Mouse (Mus musculus): ENCODE data around the gene Baz2a.

DNA sequence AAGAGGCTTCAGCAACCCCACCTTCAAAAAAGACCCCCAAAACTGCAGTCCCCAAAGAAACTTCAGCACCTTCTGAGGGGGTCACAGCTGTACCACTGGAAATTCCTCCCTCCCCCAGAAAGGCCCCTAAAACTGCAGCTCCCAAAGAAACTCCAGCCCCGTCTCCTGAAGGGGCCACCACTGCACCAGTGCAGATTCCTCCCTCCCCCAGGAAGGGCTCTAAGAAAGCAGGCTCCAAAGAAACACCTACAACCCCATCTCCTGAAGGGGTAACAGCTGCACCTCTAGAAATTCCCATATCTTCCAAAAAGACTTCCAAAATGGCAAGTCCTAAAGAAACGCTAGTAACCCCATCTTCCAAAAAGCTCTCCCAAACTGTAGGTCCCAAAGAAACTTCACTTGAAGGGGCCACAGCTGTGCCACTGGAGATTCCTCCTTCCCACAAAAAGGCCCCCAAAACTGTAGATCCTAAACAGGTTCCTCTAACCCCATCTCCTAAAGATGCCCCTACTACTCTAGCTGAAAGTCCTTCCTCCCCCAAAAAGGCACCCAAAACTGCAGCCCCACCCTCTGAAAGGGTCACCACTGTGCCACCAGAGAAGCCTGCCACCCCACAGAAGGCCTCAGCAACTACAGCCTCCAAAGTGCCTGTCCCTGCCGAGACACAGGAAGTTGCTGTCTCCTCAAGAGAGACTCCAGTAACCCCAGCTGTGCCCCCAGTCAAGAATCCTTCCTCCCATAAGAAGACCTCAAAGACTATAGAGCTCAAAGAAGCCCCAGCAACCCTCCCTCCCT, 48.1 kb upstream of the Baz2a start:
- no peak for TF ChIP-seq CTCF (conservative IDR thresholded peaks at IDR 0.05; ENCODE audit: low read length)
- TF ChIP-seq NANOG (IDR thresholded peaks at IDR 0.05; ENCODE audit: borderline replicate concordance, low read length): no peak
